Mouse (Mus musculus) heart, embryonic 13.5 days (tissue): Measurements from ENCODE around the gene Vkorc1. TPM values are rescaled to one million over a fixed set of nuclear protein-coding genes. Genes with fewer than 3 reads are reported as not detected.

Experiments
- polyA plus RNA-seq: library from polyadenylated mRNA; unstranded; fragments of >200 nt; fragmentation: Nextera tagmentation; extraction: Ambion mirVana; gene quantifications from 2 replicates; pipeline ENCODE4 v1.2.1, GENCODE M21; 2015

Gene Vkorc1
- polyA plus RNA-seq, 1 experiment from 2014 or later = 109 TPM

Other genes starting within 250 kb of the Vkorc1 start
- 30.7 and 35.8 TPM in 2 replicates for gene Bcl7c, start 186.7 kb downstream of the Vkorc1 start, polyA plus RNA-seq
- gene Ctf1, start 182.9 kb downstream of the Vkorc1 start, polyA plus RNA-seq = 4.6 TPM in 2 replicates
- gene Ctf2, start 163.5 kb downstream of the Vkorc1 start, polyA plus RNA-seq = 0.08 TPM in 1 of 2 replicates, not detected in the other
- gene Fbxl19, start 151.1 kb downstream of the Vkorc1 start, polyA plus RNA-seq = 1.8 and 3.0 TPM in 2 replicates
- 15.8 and 15.9 TPM in 2 replicates for gene Orai3, start 125.8 kb downstream of the Vkorc1 start, polyA plus RNA-seq
- gene Setd1a, start 118.9 kb downstream of the Vkorc1 start, polyA plus RNA-seq = 12.6 and 17.0 TPM in 2 replicates
- gene Gm49388, start 110.0 kb downstream of the Vkorc1 start, polyA plus RNA-seq = not detected in 2 replicates
- 19.5 and 21.6 TPM in 2 replicates for gene Hsd3b7, start 95.0 kb downstream of the Vkorc1 start, polyA plus RNA-seq
- gene Stx4a, start 71.3 kb downstream of the Vkorc1 start, polyA plus RNA-seq = 39.2 and 48.9 TPM in 2 replicates
- gene Stx1b, start 71.1 kb downstream of the Vkorc1 start, polyA plus RNA-seq = 1.1 and 1.7 TPM in 2 replicates
- 5.6 and 6.6 TPM in 2 replicates for gene Zfp646, start 19.4 kb downstream of the Vkorc1 start, polyA plus RNA-seq
- 9.7 and 10.4 TPM in 2 replicates for gene Zfp668, start 18.8 kb downstream of the Vkorc1 start, polyA plus RNA-seq
- gene Prss53, start 4.6 kb downstream of the Vkorc1 start, polyA plus RNA-seq = 1.4 and 1.5 TPM in 2 replicates
- not detected in 2 replicates for gene Gm21974, start 163 bp downstream of the Vkorc1 start, polyA plus RNA-seq
- 145 and 150 TPM in 2 replicates for gene Bckdk, start 8.5 kb upstream of the Vkorc1 start, polyA plus RNA-seq
- gene Kat8, start 16.9 kb upstream of the Vkorc1 start, polyA plus RNA-seq = 25.1 and 27.0 TPM in 2 replicates
- 1.6 and 1.8 TPM in 2 replicates for gene Prss8, start 34.5 kb upstream of the Vkorc1 start, polyA plus RNA-seq
- gene Prss36, start 51.1 kb upstream of the Vkorc1 start, polyA plus RNA-seq = 8.4 and 8.6 TPM in 2 replicates
- gene Fus, start 71.8 kb upstream of the Vkorc1 start, polyA plus RNA-seq = 310 and 313 TPM in 2 replicates
- 39.1 and 42.6 TPM in 2 replicates for gene Pycard, start 98.2 kb upstream of the Vkorc1 start, polyA plus RNA-seq
- gene Trim72, start 108.3 kb upstream of the Vkorc1 start, polyA plus RNA-seq = 0.76 and 1.0 TPM in 2 replicates
- gene Itgam, start 167.0 kb upstream of the Vkorc1 start, polyA plus RNA-seq = 0.31 and 0.51 TPM in 2 replicates
- not detected in 2 replicates for gene Gm49368, start 167.1 kb upstream of the Vkorc1 start, polyA plus RNA-seq
- gene Itgax, start 233.9 kb upstream of the Vkorc1 start, polyA plus RNA-seq = 0.11 and 0.15 TPM in 2 replicates